Mouse (Mus musculus): ENCODE data around the gene Gtf2ird1.
"Not testable (repeated sequence)": the region's sequence is repeated elsewhere in the genome, so short reads cannot be mapped to it uniquely, and the experiment has no call there.

Gtf2ird1 gene

GRCm38 (mm10) chr5:134410307-134410836 is 46.1 kb downstream of the Gtf2ird1 start:
- peak; percentile 61 for DNase-seq (ENCODE audit: low read depth, low spot score)

GRCm38 (mm10) chr5:134409606-134410306 is 46.8 kb downstream of the Gtf2ird1 start:
- no peak for DNase-seq (ENCODE audit: low read depth, low spot score)

GRCm38 (mm10) chr5:134408119-134408518 is 48.4 kb downstream of the Gtf2ird1 start:
- no peak for DNase-seq (ENCODE audit: low read depth, low spot score)

GRCm38 (mm10) chr5:134401841-134402240 is 54.7 kb downstream of the Gtf2ird1 start:
- DNase-seq (ENCODE audit: low read depth, low spot score) = no peak

- DNase-seq (ENCODE audit: low read depth, low spot score) = no peak
Observed at GRCm38 (mm10) chr5:134397434-134398163, 58.9 kb downstream of the Gtf2ird1 start.

GRCm38 (mm10) chr5:134396519-134396918 is 60.0 kb downstream of the Gtf2ird1 start:
- DNase-seq (ENCODE audit: low read depth, low spot score) = no peak

GRCm38 (mm10) chr5:134394624-134395023 is 61.9 kb downstream of the Gtf2ird1 start:
- DNase-seq (ENCODE audit: low read depth, low spot score) = no peak

GRCm38 (mm10) chr5:134393624-134394023 is 62.9 kb downstream of the Gtf2ird1 start:
- DNase-seq (ENCODE audit: low read depth, low spot score) = no peak

GRCm38 (mm10) chr5:134385106-134385505 is 71.4 kb downstream of the Gtf2ird1 start:
- no peak for DNase-seq (ENCODE audit: low read depth, low spot score)

GRCm38 (mm10) chr5:134375256-134375655 is 81.3 kb downstream of the Gtf2ird1 start:
- DNase-seq (ENCODE audit: low read depth, low spot score) = no peak

- DNase-seq (ENCODE audit: low read depth, low spot score) = no peak
Observed at GRCm38 (mm10) chr5:134374546-134374945, 82.0 kb downstream of the Gtf2ird1 start.

GRCm38 (mm10) chr5:134373912-134374488 is 82.5 kb downstream of the Gtf2ird1 start:
- DNase-seq (ENCODE audit: low read depth, low spot score) = peak; percentile 45

- DNase-seq (ENCODE audit: low read depth, low spot score) = no peak
Observed at GRCm38 (mm10) chr5:134372926-134373658, 83.4 kb downstream of the Gtf2ird1 start.

- no peak for DNase-seq (ENCODE audit: low read depth, low spot score)
Observed at GRCm38 (mm10) chr5:134371511-134372289, 84.8 kb downstream of the Gtf2ird1 start.

- DNase-seq (ENCODE audit: low read depth, low spot score) = no peak
Observed at GRCm38 (mm10) chr5:134370831-134371230, 85.7 kb downstream of the Gtf2ird1 start.

GRCm38 (mm10) chr5:134359101-134359500 is 97.4 kb downstream of the Gtf2ird1 start:
- no peak for DNase-seq (ENCODE audit: low read depth, low spot score)

GRCm38 (mm10) chr5:134355372-134355771 is 101.1 kb downstream of the Gtf2ird1 start:
- not testable (repeated sequence) for DNase-seq (ENCODE audit: low read depth, low spot score)

- DNase-seq (ENCODE audit: low read depth, low spot score) = no peak
Observed at GRCm38 (mm10) chr5:134353117-134353516, 103.4 kb downstream of the Gtf2ird1 start.

- DNase-seq (ENCODE audit: low read depth, low spot score) = no peak
Observed at GRCm38 (mm10) chr5:134352527-134353001, 104.0 kb downstream of the Gtf2ird1 start.

- DNase-seq (ENCODE audit: low read depth, low spot score) = peak; percentile 69
Observed at GRCm38 (mm10) chr5:134350660-134351059, 105.9 kb downstream of the Gtf2ird1 start.

- DNase-seq (ENCODE audit: low read depth, low spot score) = no peak
Observed at GRCm38 (mm10) chr5:134347066-134347465, 109.5 kb downstream of the Gtf2ird1 start.
